Mouse (Mus musculus): Measurements from ENCODE around the gene B230219D22Rik.

GRCm38 (mm10) chr13:55742306-55742705, 49.4 kb downstream of the B230219D22Rik start:
- TF ChIP-seq POLR2A (IDR thresholded peaks at IDR 0.05; ENCODE audit: borderline replicate concordance, extremely low read depth, insufficient read depth, insufficient read length, poor library complexity, severe bottlenecking) (no peak), CTCF (IDR thresholded peaks at IDR 0.05; ENCODE audit: borderline replicate concordance, extremely low read depth, insufficient read depth, insufficient read length) (no peak)
